Mouse (Mus musculus) testis, adult 2 months (tissue): ENCODE results near the gene Srarp. TPM values are rescaled to one million over a fixed set of nuclear protein-coding genes. Genes with fewer than 3 reads are reported as not detected.

Experiments used
- H3K27ac ChIP-seq: fragments of 200-500 bp; 2 replicates; pipeline ENCODE4 v1.5.1; 2012; ENCODE audit warnings: low read depth, low read length; ENCODE audit not compliant: control insufficient read depth, insufficient read depth
- H3K27me3 ChIP-seq: fragments of 200-500 bp; 2 replicates; pipeline ENCODE4 v1.6.1; 2012; ENCODE audit warnings: mild to moderate bottlenecking, low read length, moderate library complexity; ENCODE audit not compliant: control insufficient read depth, insufficient read depth
- H3K36me3 ChIP-seq: fragments of 200-500 bp; 2 replicates; pipeline ENCODE4 v1.6.1; 2012; ENCODE audit warnings: mild to moderate bottlenecking, low read length; ENCODE audit not compliant: control insufficient read depth, insufficient read depth
- H3K4me1 ChIP-seq: fragments of 200-500 bp; 2 replicates; pipeline ENCODE4 v1.6.1; 2012; ENCODE audit warnings: low read length; ENCODE audit not compliant: control insufficient read depth, insufficient read depth
- H3K4me3 ChIP-seq: fragments of 200-500 bp; 2 replicates; pipeline ENCODE4 v1.5.1; 2012; ENCODE audit warnings: low read depth, mild to moderate bottlenecking, low read length, moderate library complexity, mixed read lengths; ENCODE audit not compliant: control insufficient read depth
- CTCF ChIP-seq: fragments of 200-500 bp; IDR thresholded peaks from 2 replicates; pipeline ENCODE4 v1.5.1; 2012; ENCODE audit warnings: low read depth, mild to moderate bottlenecking, inconsistent platforms, low read length, moderate library complexity; ENCODE audit not compliant: control insufficient read depth, insufficient read depth, insufficient replicate concordance
- POLR2A ChIP-seq: fragments of 200-500 bp; IDR thresholded peaks from 2 replicates; pipeline ENCODE4 v1.6.1; 2012; ENCODE audit warnings: low read depth, mild to moderate bottlenecking, inconsistent platforms, low read length, moderate library complexity; ENCODE audit not compliant: control insufficient read depth
- polyA plus RNA-seq: library from polyadenylated mRNA; depleted of rRNA; stranded (reverse); fragments of >200 nt; gene quantifications from 2 replicates; pipeline ENCODE4 v1.2.3, GENCODE M21; 2012

Gene Srarp
- polyA plus RNA-seq, 1 experiment: 0.67 TPM

- H3K4me1 ChIP-seq: no peaks in the 10 kb centered on the region; the same call in 1 of the 2 replicates
- peak; percentile 98 for TF ChIP-seq CTCF
- TF ChIP-seq POLR2A: no peak
Measured at GRCm38 (mm10) chr4:141404518-141405313, 31.2 kb downstream of the Srarp start.

GRCm38 (mm10) chr4:141400171-141400570, 35.7 kb downstream of the Srarp start:
- H3K4me1 ChIP-seq: no peaks in the 10 kb centered on the region; the same call in 1 of the 2 replicates
- no peak overlapping the region for H3K4me3 ChIP-seq
- no peak for TF ChIP-seq POLR2A
- TF ChIP-seq CTCF: no peak
- no peaks in the 10 kb centered on the region for H3K27me3 ChIP-seq
- no peaks in the 10 kb centered on the region for H3K36me3 ChIP-seq
- no peak overlapping the region for H3K27ac ChIP-seq

More at GRCm38 (mm10) chr4:141404518-141405313, 31.2 kb downstream of the Srarp start:
- no peak overlapping the region for H3K4me3 ChIP-seq
- H3K27ac ChIP-seq: no peak overlapping the region
- H3K36me3 ChIP-seq: no peaks in the 10 kb centered on the region
- no peaks in the 10 kb centered on the region for H3K27me3 ChIP-seq

GRCm38 (mm10) chr4:141398545-141398944, 37.4 kb downstream of the Srarp start, which contains the start of gene Clcnka:
TSS of gene Clcnka (minus strand) at chr4:141398724.
- no peak within 1 kb of the TSS for H3K27ac ChIP-seq
- no peaks in the 10 kb centered on the region for H3K27me3 ChIP-seq
- H3K4me1 ChIP-seq: no peaks in the 10 kb centered on the region; the same call in 1 of the 2 replicates
- H3K4me3 ChIP-seq: no peak within 1 kb of the TSS
- TF ChIP-seq CTCF (no peak), POLR2A (no peak)
- no peaks in the 10 kb centered on the region for H3K36me3 ChIP-seq

GRCm38 (mm10) chr4:141397861-141398260, 38.0 kb downstream of the Srarp start:
- Histone ChIP-seq H3K4me1 (no peaks in the 10 kb centered on the region; the same call in 1 of the 2 replicates), H3K27me3 (no peaks in the 10 kb centered on the region), H3K27ac (no peak overlapping the region), H3K4me3 (no peak overlapping the region), H3K36me3 (no peaks in the 10 kb centered on the region)
- TF ChIP-seq POLR2A: no peak
- TF ChIP-seq CTCF: no peak

- Histone ChIP-seq H3K4me1 (no peaks in the 10 kb centered on the region; the same call in 1 of the 2 replicates), H3K36me3 (no peaks in the 10 kb centered on the region), H3K4me3 (no peak overlapping the region; the same call in 1 of the 2 replicates), H3K27ac (no peak overlapping the region), H3K27me3 (no peaks in the 10 kb centered on the region)
- no peak for TF ChIP-seq POLR2A
- TF ChIP-seq CTCF: no peak
Measured at GRCm38 (mm10) chr4:141394751-141395150, 41.2 kb downstream of the Srarp start.

GRCm38 (mm10) chr4:141391293-141391692, 44.6 kb downstream of the Srarp start:
- no peak overlapping the region for H3K4me3 ChIP-seq
- H3K27me3 ChIP-seq: no peaks in the 10 kb centered on the region
- no peak overlapping the region for H3K27ac ChIP-seq
- no peaks in the 10 kb centered on the region; the same call in 1 of the 2 replicates for H3K4me1 ChIP-seq
- no peak for TF ChIP-seq POLR2A
- no peak for TF ChIP-seq CTCF
- H3K36me3 ChIP-seq: no peaks in the 10 kb centered on the region

- Histone ChIP-seq H3K4me3 (no peak overlapping the region), H3K27ac (no peak overlapping the region), H3K36me3 (no peaks in the 10 kb centered on the region), H3K27me3 (no peaks in the 10 kb centered on the region), H3K4me1 (no peaks in the 10 kb centered on the region; the same call in 1 of the 2 replicates)
- TF ChIP-seq POLR2A (no peak), CTCF (no peak)
Measured at GRCm38 (mm10) chr4:141389366-141390150, 46.3 kb downstream of the Srarp start.

GRCm38 (mm10) chr4:141387933-141388332, 48.0 kb downstream of the Srarp start:
- Histone ChIP-seq H3K4me3 (no peak overlapping the region), H3K36me3 (no peaks in the 10 kb centered on the region), H3K27me3 (no peaks in the 10 kb centered on the region), H3K4me1 (no peaks in the 10 kb centered on the region; the same call in 1 of the 2 replicates), H3K27ac (no peak overlapping the region)
- TF ChIP-seq POLR2A: no peak
- TF ChIP-seq CTCF: no peak
